Mouse (Mus musculus): ENCODE data around the gene Cfap65. TPM values are rescaled to one million over a fixed set of nuclear protein-coding genes. Genes with fewer than 3 reads are reported as not detected.

Gene Cfap65
- polyA plus RNA-seq, 1 experiment: not detected

DNA sequence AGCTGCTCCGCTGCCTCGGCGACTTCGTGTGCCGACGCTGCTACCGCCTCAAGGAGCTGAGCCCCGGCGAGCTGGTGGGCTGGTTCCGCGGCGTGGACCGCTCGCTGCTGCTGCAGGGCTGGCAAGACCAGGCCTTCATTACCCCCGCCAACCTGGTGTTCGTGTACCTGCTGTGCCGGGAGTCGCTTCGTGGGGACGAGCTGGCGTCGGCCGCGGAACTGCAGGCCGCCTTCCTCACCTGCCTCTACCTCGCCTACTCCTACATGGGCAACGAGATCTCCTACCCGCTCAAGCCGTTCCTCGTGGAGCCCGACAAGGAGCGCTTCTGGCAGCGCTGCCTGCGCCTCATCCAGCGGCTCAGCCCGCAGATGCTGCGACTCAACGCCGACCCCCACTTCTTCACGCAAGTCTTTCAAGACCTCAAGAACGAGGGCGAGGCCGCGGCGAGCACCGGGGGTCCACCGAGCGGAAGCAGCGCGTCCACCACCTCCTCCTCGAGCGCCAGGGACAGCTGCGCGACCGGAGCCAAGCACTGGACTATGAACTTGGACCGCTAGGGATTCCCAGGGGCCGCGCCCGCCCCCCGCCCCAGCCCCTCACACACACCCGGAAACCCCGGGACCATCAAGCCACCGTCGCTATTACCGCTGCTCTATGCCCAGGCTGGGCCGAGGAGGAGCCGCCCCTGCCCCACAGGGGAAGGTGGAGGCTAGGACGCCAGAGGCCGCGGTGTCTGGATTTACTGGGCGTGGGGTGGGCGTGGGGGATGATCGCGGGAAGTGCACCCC lies 79.6 kb downstream of the Cfap65 start:
- Histone ChIP-seq H3K4me3 (ENCODE audit: insufficient read depth, low read depth, low read length) (peak overlapping the region; percentile 81), H3K4me1 (ENCODE audit: control insufficient read depth, insufficient read depth, low read length) (peaks cover 35% of the 10 kb centered on the region), H3K27ac (ENCODE audit: insufficient read depth, low read depth, low read length) (peak overlapping the region; percentile 56)
- WGBS: under 1% methylated on average over 74 of the region's 74 CpGs
- TF ChIP-seq CTCF (IDR thresholded peaks at IDR 0.05; ENCODE audit: insufficient read depth, low read depth, low read length): no peak
- TF ChIP-seq POLR2A (IDR thresholded peaks at IDR 0.05; ENCODE audit: insufficient read depth, low read depth, low read length): no peak

DNA sequence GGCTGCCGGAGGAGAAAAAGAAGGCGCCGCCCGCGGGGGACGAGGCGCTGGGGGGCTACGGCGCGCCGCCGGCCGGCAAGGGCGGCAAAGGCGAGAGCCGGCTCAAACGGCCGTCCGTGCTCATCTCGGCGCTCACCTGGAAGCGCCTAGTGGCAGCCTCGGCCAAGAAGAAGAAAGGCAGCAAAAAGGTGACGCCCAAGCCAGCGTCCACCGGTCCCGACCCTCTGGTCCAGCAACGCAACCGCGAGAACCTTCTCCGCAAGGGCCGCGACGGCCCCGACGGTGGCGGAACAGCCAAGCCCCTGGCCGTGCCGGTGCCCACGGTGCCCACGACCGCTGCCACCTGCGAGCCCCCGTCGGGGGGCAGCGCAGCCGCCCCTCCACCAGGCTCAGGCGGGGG lies 80.2 kb downstream of the Cfap65 start:
- Histone ChIP-seq H3K27ac (ENCODE audit: insufficient read depth, low read depth, low read length) (peak overlapping the region; percentile 56), H3K4me3 (ENCODE audit: insufficient read depth, low read depth, low read length) (peak overlapping the region; percentile 81), H3K4me1 (ENCODE audit: control insufficient read depth, insufficient read depth, low read length) (peaks cover 37% of the 10 kb centered on the region)
- TF ChIP-seq CTCF (IDR thresholded peaks at IDR 0.05; ENCODE audit: insufficient read depth, low read depth, low read length) (no peak), POLR2A (IDR thresholded peaks at IDR 0.05; ENCODE audit: insufficient read depth, low read depth, low read length) (no peak)
- WGBS: under 1% methylated on average over 48 of the region's 48 CpGs

DNA sequence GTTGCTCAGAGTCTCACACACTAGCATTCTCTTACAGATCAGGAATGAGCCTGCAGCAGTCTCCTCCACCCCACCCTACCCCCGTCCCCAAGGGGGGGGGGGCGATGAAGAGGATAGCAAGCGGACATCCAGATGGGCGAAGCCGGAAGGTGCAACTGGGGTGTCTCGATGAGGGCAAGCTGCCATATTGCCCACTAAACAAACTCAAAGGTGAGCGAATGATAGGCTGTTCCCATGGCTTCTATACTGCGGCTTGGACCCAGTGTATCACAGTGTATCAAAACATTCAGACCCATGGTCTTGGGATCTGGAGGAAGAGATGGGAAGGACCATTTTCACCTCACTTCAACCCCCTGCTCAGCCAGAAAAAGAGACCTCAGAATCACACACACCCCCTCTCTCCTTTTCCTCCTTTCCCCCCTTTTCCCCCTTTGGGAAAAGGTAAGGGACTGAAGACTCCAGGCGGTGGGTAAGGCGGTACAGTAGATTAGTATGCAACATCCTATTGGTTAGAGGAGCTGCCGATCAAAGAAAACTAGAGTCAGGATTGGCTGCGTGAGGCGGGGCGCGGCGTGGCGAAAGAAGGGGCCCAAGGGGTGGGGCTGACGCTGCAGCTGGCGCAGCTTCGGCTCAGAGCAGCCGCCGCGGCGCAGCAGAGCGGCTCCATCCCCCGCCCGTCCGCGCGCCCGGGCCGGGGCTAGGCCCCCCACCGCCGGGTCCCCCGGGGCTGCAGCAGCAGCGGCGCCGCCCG lies 80.9 kb downstream of the Cfap65 start, which contains the start of gene Cdk5r2:
Cdk5r2 (plus strand) TSS at position 629 of the 751 bp plus-strand sequence.
- 3% methylated on average over 39 of the region's 39 CpGs for WGBS
- peak within 1 kb of the TSS; percentile 70 for H3K27ac ChIP-seq (ENCODE audit: insufficient read depth, low read depth, low read length)
- peaks cover 35% of the 10 kb centered on the region for H3K4me1 ChIP-seq (ENCODE audit: control insufficient read depth, insufficient read depth, low read length)
- TF ChIP-seq CTCF (IDR thresholded peaks at IDR 0.05; ENCODE audit: insufficient read depth, low read depth, low read length) (no peak), POLR2A (IDR thresholded peaks at IDR 0.05; ENCODE audit: insufficient read depth, low read depth, low read length) (peak; percentile 97)
- peak within 1 kb of the TSS; percentile 81 for H3K4me3 ChIP-seq (ENCODE audit: insufficient read depth, low read depth, low read length)

Other genes starting within 250 kb of the Cfap65 start
- not detected in 2 replicates for gene Cyp27a1, start 222.0 kb downstream of the Cfap65 start, polyA plus RNA-seq (2012; ENCODE audit: insufficient read depth, insufficient read length, low replicate concordance, missing spikeins)
- gene Prkag3, start 186.4 kb downstream of the Cfap65 start, polyA plus RNA-seq (2012; ENCODE audit: insufficient read depth, insufficient read length, low replicate concordance, missing spikeins): not detected in 2 replicates
- not detected in 2 replicates for gene Wnt6, start 163.7 kb downstream of the Cfap65 start, polyA plus RNA-seq (2012; ENCODE audit: insufficient read depth, insufficient read length, low replicate concordance, missing spikeins)
- gene Wnt10a, start 144.1 kb downstream of the Cfap65 start, polyA plus RNA-seq (2012; ENCODE audit: insufficient read depth, insufficient read length, low replicate concordance, missing spikeins): not detected in 2 replicates
- not detected in 2 replicates for gene Cdk5r2, start 80.7 kb downstream of the Cfap65 start, polyA plus RNA-seq (2012; ENCODE audit: insufficient read depth, insufficient read length, low replicate concordance, missing spikeins)
- gene Fev, start 50.2 kb downstream of the Cfap65 start, polyA plus RNA-seq (2012; ENCODE audit: insufficient read depth, insufficient read length, low replicate concordance, missing spikeins): not detected in 2 replicates
- gene Cryba2, start 42.5 kb downstream of the Cfap65 start, polyA plus RNA-seq (2012; ENCODE audit: insufficient read depth, insufficient read length, low replicate concordance, missing spikeins): not detected in 2 replicates
- not detected in 2 replicates for gene Ihh, start 16.1 kb upstream of the Cfap65 start, polyA plus RNA-seq (2012; ENCODE audit: insufficient read depth, insufficient read length, low replicate concordance, missing spikeins)
- gene Nhej1, start 189.6 kb upstream of the Cfap65 start, polyA plus RNA-seq (2012; ENCODE audit: insufficient read depth, insufficient read length, low replicate concordance, missing spikeins): not detected in 2 replicates
- not detected in 2 replicates for gene Slc23a3, start 198.3 kb upstream of the Cfap65 start, polyA plus RNA-seq (2012; ENCODE audit: insufficient read depth, insufficient read length, low replicate concordance, missing spikeins)
- 190 TPM in 1 of 2 replicates, not detected in the other for gene Cnppd1, start 207.1 kb upstream of the Cfap65 start, polyA plus RNA-seq (2012; ENCODE audit: insufficient read depth, insufficient read length, low replicate concordance, missing spikeins)
- gene Retreg2, start 207.2 kb upstream of the Cfap65 start, polyA plus RNA-seq (2012; ENCODE audit: insufficient read depth, insufficient read length, low replicate concordance, missing spikeins): not detected in 2 replicates
- not detected in 2 replicates for gene Zfand2b, start 233.0 kb upstream of the Cfap65 start, polyA plus RNA-seq (2012; ENCODE audit: insufficient read depth, insufficient read length, low replicate concordance, missing spikeins)
- gene Abcb6, start 244.8 kb upstream of the Cfap65 start, polyA plus RNA-seq (2012; ENCODE audit: insufficient read depth, insufficient read length, low replicate concordance, missing spikeins): not detected in 2 replicates

Measured in olfactory bulb, adult 2 months (tissue).